Mouse (Mus musculus) MEL (cell line): Measurements from ENCODE around the gene Stkld1.

Experiments used
- CHD2 ChIP-seq: IDR thresholded peaks from 2 replicates; pipeline ENCODE4 v1.6.1; 2011; ENCODE audit warnings: low read length, improper control_type of control experiment
- CTCF ChIP-seq, 3 experiments: IDR thresholded peaks in 2 of 3; conservative IDR thresholded peaks in 1 of 3; 2 replicates each; pipeline ENCODE4 v1.5.1; 2011 to 2012; ENCODE audit warnings: low read length in 3 of 3, low read depth in 2 of 3, mild to moderate bottlenecking in 2 of 3, improper control_type of control experiment in 1 of 3, inconsistent platforms in 1 of 3, mixed read lengths in 1 of 3, moderate library complexity in 1 of 3; ENCODE audit not compliant: control insufficient read depth in 1 of 3, insufficient read depth in 1 of 3, poor library complexity in 1 of 3, severe bottlenecking in 1 of 3
- EP300 ChIP-seq, 2 experiments: IDR thresholded peaks; 2 replicates each; pipeline ENCODE4 v1.6.1; 2011; ENCODE audit warnings: improper control_type of control experiment in 2 of 2, low read length in 2 of 2, low read depth in 1 of 2, mild to moderate bottlenecking in 1 of 2
- ETS1 ChIP-seq: IDR thresholded peaks from 2 replicates; pipeline ENCODE4 v1.6.1; 2012; ENCODE audit warnings: low read depth, mild to moderate bottlenecking, inconsistent platforms, low read length, improper control_type of control experiment, moderate library complexity
- MYC ChIP-seq: IDR thresholded peaks from 2 replicates; pipeline ENCODE4 v1.6.1; 2011; ENCODE audit warnings: low read depth, mild to moderate bottlenecking, low read length, improper control_type of control experiment, moderate library complexity
- NELFE ChIP-seq: IDR thresholded peaks from 2 replicates; pipeline ENCODE4 v1.6.1; 2011; ENCODE audit warnings: low read depth, low read length, improper control_type of control experiment
- NRF1 ChIP-seq: IDR thresholded peaks from 2 replicates; pipeline ENCODE4 v1.6.1; 2014; ENCODE audit warnings: low read depth, mild to moderate bottlenecking, inconsistent platforms, low read length, improper control_type of control experiment, moderate library complexity; ENCODE audit not compliant: poor library complexity, insufficient read depth, severe bottlenecking
- POLR2A ChIP-seq, 2 experiments: IDR thresholded peaks; 2 replicates each; pipeline ENCODE4 v1.6.1; 2011 to 2012; ENCODE audit warnings: low read length in 2 of 2, mild to moderate bottlenecking in 2 of 2, control low read depth in 1 of 2, improper control_type of control experiment in 1 of 2, low read depth in 1 of 2, moderate library complexity in 1 of 2; ENCODE audit not compliant: control insufficient read depth in 1 of 2, insufficient read depth in 1 of 2, poor library complexity in 1 of 2
- SIN3A ChIP-seq: IDR thresholded peaks from 2 replicates; pipeline ENCODE4 v1.6.1; 2012; ENCODE audit warnings: low read length, improper control_type of control experiment, inconsistent platforms
- TAL1 ChIP-seq: IDR thresholded peaks from 2 replicates; pipeline ENCODE4 v1.6.1; 2012; ENCODE audit warnings: mild to moderate bottlenecking, inconsistent platforms, low read length, moderate library complexity, mixed read lengths
- ZC3H11A ChIP-seq: IDR thresholded peaks from 2 replicates; pipeline ENCODE4 v1.6.1; 2012; ENCODE audit warnings: low read depth, mild to moderate bottlenecking, inconsistent platforms, low read length, improper control_type of control experiment
- ZKSCAN1 ChIP-seq: IDR thresholded peaks from 2 replicates; pipeline ENCODE4 v1.6.1; 2012; ENCODE audit warnings: low read depth, mild to moderate bottlenecking, inconsistent platforms, low read length, improper control_type of control experiment, moderate library complexity

GRCm38 (mm10) chr2:26984179-26984578 lies 50.3 kb downstream of the Stkld1 start:
- TF ChIP-seq POLR2A (IDR thresholded peaks at IDR 0.05; ENCODE audit: control insufficient read depth in 1 of 2, insufficient read depth in 1 of 2, low read depth in 1 of 2, low read length in 2 of 2, poor library complexity in 1 of 2) = no peak
- TF ChIP-seq CTCF (IDR thresholded peaks at IDR 0.05 in 2 of 3, conservative IDR thresholded peaks at IDR 0.05 in 1 of 3; ENCODE audit: control insufficient read depth in 1 of 3, insufficient read depth in 1 of 3, low read depth in 2 of 3, low read length in 3 of 3, poor library complexity in 1 of 3, severe bottlenecking in 1 of 3) = no peak
- TF ChIP-seq MYC = no peak
- no peak for TF ChIP-seq TAL1
- TF ChIP-seq EP300 (IDR thresholded peaks at IDR 0.05; ENCODE audit: low read depth in 1 of 2, low read length in 2 of 2) = no peak
- no peak for TF ChIP-seq ZC3H11A
- no peak for TF ChIP-seq NRF1
- TF ChIP-seq ETS1 = no peak
- TF ChIP-seq CHD2 = no peak
- TF ChIP-seq NELFE = no peak
- no peak for TF ChIP-seq SIN3A
- TF ChIP-seq ZKSCAN1 = no peak
